Mouse (Mus musculus): Measurements from ENCODE around the gene Unc13c. TPM values are rescaled to one million over a fixed set of nuclear protein-coding genes. Genes with fewer than 3 reads are reported as not detected.

The Unc13c gene
- polyA plus RNA-seq, 1 experiment from 2014 or later: 0.30 TPM

DNA sequence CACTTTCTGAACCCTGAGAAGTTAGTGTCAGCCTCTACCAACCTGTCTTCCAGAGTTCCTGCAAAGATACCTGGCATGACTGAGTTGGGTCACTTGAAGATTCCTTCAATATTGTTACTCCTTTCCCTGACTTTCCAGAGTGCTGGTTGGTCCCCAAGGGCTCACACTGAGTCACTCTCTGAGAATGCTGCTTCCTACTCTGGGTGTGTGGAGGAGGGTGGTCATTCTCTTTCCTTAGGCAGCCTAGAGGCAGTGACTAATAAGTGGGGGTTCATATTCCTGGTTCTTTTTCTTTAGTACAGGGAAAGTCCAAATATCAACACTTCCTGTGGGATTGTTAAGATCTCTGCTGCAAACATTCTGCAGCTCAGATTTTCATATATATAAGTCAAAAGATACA is 16.4 kb downstream of the Unc13c start:
- H3K4me1 ChIP-seq (replicated peaks): no peaks in the 10 kb centered on the region
- H3K4me2 ChIP-seq: no peak overlapping the region
- H3K27me3 ChIP-seq: no peaks in the 10 kb centered on the region
- H3K27ac ChIP-seq: no peak overlapping the region
- H3K9me3 ChIP-seq: no peaks in the 10 kb centered on the region
- no peaks in the 10 kb centered on the region for H3K36me3 ChIP-seq
- ATAC-seq (ENCODE audit: insufficient number of reproducible peaks, insufficient read depth, low FRiP score, low TSS enrichment, low read depth): no peak
- H3K9ac ChIP-seq (replicated peaks): no peak overlapping the region
- no peak overlapping the region for H3K4me3 ChIP-seq (replicated peaks)

DNA sequence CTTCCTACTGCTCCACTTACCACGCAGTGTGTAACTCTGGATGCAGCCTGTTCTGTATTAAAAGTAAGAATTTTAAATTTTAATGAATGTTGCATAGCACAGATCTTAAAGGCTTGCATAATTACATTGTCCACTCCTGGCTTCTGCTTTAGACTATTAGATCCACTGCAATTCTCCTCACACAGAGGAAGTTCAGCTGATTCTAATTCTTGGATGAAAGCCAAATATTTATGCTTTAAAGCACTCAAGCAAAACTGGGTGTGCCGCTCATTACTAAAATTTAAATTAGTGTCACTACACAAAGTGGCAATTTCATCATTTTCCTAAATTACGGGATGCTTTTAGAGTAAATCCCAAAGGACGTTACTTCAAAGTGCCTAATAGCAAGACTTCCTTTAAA is 17.2 kb downstream of the Unc13c start:
- no peaks in the 10 kb centered on the region for H3K9me3 ChIP-seq
- no peaks in the 10 kb centered on the region for H3K36me3 ChIP-seq
- no peak for ATAC-seq (ENCODE audit: insufficient number of reproducible peaks, insufficient read depth, low FRiP score, low TSS enrichment, low read depth)
- H3K27ac ChIP-seq: no peak overlapping the region
- WGBS: 83% methylated on average over 4 of the region's 4 CpGs
- no peak overlapping the region for H3K9ac ChIP-seq (replicated peaks)
- H3K27me3 ChIP-seq: no peaks in the 10 kb centered on the region
- no peaks in the 10 kb centered on the region for H3K4me1 ChIP-seq (replicated peaks)
- no peak overlapping the region for H3K4me2 ChIP-seq
- no peak overlapping the region for H3K4me3 ChIP-seq (replicated peaks)

DNA sequence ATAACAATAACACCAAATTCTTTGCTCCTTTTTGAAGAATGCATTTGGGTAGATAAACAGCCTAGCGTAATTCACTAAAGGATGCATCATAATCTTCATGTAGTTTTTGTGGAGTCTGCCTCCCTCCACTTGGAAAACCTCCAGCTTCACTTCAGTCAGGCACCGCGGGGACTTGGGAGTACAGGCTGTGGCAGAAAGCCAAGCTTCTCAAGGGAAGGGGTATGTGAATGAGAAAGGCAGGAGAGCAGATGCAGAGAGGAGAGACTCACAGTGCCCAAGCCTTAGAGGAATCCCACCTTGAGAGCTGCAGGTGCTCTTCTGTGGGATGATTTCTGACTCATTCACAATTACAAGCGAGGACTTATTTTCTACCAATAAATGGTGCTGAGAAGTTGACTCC is 33.9 kb downstream of the Unc13c start:
- H3K27ac ChIP-seq: no peak overlapping the region
- WGBS: 85% methylated on average over 4 of the region's 4 CpGs
- H3K4me2 ChIP-seq: no peak overlapping the region
- H3K36me3 ChIP-seq: no peaks in the 10 kb centered on the region
- H3K4me1 ChIP-seq (replicated peaks): no peaks in the 10 kb centered on the region
- H3K9me3 ChIP-seq: no peaks in the 10 kb centered on the region
- H3K9ac ChIP-seq (replicated peaks): no peak overlapping the region
- ATAC-seq (ENCODE audit: insufficient number of reproducible peaks, insufficient read depth, low FRiP score, low TSS enrichment, low read depth): no peak
- no peak overlapping the region for H3K4me3 ChIP-seq (replicated peaks)
- H3K27me3 ChIP-seq: no peaks in the 10 kb centered on the region

DNA sequence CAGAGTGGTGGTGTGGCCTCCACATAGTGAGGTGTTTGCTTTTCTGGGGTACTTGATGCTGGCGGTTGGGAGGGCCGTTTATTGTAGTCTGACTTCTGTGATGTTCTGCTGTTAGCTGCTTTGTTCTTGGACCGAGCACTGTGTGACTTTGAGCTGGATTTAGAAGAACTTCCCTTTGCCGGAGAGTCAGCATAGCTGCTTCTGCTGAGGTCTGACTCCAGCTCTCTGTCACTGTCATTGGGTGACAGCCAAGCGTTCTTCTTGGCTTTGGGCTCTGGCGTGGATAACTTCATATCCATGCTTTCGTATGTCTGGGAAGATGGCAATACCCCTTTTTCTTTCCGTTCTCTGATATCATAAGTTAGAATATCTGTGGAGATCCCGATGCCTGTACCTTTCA is 36.8 kb downstream of the Unc13c start:
- Histone ChIP-seq H3K27ac (no peak overlapping the region), H3K4me3 (replicated peaks) (no peak overlapping the region), H3K9ac (replicated peaks) (no peak overlapping the region), H3K4me1 (replicated peaks) (no peaks in the 10 kb centered on the region), H3K9me3 (no peaks in the 10 kb centered on the region), H3K36me3 (no peaks in the 10 kb centered on the region), H3K4me2 (no peak overlapping the region), H3K27me3 (no peaks in the 10 kb centered on the region)
- WGBS: 94% methylated on average over 9 of the region's 9 CpGs
- no peak for ATAC-seq (ENCODE audit: insufficient number of reproducible peaks, insufficient read depth, low FRiP score, low TSS enrichment, low read depth)

DNA sequence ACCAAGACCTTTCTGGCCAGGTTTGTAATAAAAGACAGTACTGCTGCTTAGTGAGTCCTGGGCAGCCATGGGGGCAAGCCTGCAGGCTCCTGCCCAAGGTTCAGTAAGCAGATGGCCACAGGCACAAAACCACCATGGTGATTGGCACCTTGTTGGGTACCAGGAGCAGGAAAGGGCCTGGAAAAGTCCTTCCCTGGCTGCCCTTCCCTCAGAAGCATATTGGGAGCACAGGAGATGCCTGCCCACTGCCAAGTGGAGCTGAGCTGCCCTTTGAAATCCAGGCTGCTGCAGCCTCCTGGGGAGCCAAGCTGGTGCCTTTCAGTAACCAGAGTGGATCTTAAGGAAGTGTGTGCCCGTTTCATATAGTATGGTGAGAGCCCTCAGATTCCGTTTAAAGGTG is 41.5 kb downstream of the Unc13c start:
- H3K4me1 ChIP-seq (replicated peaks): no peaks in the 10 kb centered on the region
- H3K27ac ChIP-seq: no peak overlapping the region
- no peaks in the 10 kb centered on the region for H3K27me3 ChIP-seq
- no peaks in the 10 kb centered on the region for H3K9me3 ChIP-seq
- H3K9ac ChIP-seq (replicated peaks): no peak overlapping the region
- WGBS: 70% methylated on average over 2 of the region's 2 CpGs
- no peak for ATAC-seq (ENCODE audit: insufficient number of reproducible peaks, insufficient read depth, low FRiP score, low TSS enrichment, low read depth)
- no peak overlapping the region for H3K4me3 ChIP-seq (replicated peaks)
- H3K4me2 ChIP-seq: no peak overlapping the region
- no peaks in the 10 kb centered on the region for H3K36me3 ChIP-seq

DNA sequence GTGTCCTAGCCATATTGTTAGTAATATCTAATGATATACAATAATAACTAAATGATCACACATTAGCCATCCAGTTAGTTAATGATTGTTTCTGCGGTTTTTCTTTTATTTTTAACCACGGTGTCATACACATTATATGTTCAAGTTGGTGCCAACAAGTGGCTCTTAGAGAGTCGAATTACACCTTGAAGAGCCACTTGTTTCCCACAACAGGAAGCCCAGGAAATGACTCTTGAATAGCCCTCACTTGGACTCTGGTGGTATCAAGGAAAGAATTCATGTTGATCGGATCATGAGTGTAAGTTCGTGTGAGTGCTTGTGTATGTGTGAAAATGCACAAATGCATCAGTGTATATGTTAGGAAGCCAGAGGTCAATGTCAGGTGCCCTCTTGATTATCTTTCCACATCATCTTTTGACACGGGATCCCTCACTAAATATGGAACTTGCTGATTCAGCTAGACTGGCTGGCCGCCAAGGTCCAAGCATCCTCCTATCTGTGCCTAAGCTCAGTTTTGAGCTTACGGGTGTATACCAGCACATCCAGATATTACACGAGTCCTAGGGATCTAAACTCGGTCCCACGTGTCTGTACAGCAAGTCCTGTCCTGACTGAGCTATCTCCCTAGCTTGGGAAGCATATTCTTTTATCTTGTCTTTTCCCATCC is 46.2 kb downstream of the Unc13c start:
- Histone ChIP-seq H3K36me3 (no peaks in the 10 kb centered on the region), H3K27me3 (no peaks in the 10 kb centered on the region), H3K9me3 (no peaks in the 10 kb centered on the region), H3K4me2 (no peak overlapping the region), H3K4me1 (replicated peaks) (no peaks in the 10 kb centered on the region), H3K4me3 (replicated peaks) (no peak overlapping the region), H3K9ac (replicated peaks) (no peak overlapping the region), H3K27ac (no peak overlapping the region)
- WGBS: 86% methylated on average over 11 of the region's 11 CpGs
- ATAC-seq (ENCODE audit: insufficient number of reproducible peaks, insufficient read depth, low FRiP score, low TSS enrichment, low read depth): no peak

DNA sequence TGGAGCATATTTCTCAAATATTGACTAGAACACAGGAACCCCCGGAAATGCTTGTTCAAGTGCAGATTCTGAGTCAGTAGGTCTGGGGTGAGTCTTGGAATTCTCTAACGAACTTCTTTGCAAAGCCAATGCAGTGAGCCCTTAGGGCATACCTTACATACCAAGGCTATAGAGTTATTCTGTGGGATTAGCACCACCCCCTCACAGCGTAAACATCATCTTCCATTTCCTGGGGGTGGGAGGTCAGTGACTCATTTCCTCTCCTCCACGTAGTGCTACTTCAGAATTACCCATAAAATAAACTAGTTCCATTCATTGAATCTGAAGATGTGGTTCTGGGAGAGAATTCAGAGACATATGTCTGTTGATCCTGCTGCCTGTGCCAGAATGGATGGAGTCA is 62.8 kb downstream of the Unc13c start:
- Histone ChIP-seq H3K36me3 (no peaks in the 10 kb centered on the region), H3K27ac (no peak overlapping the region), H3K9ac (replicated peaks) (no peak overlapping the region), H3K9me3 (0 out of 2 replicates have a peak, but pooled peaks cover 8% of the 10 kb centered on the region), H3K4me2 (no peak overlapping the region), H3K4me1 (replicated peaks) (no peaks in the 10 kb centered on the region), H3K27me3 (no peaks in the 10 kb centered on the region), H3K4me3 (replicated peaks) (no peak overlapping the region)
- WGBS: 51% methylated on average over 4 of the region's 4 CpGs
- ATAC-seq (ENCODE audit: insufficient number of reproducible peaks, insufficient read depth, low FRiP score, low TSS enrichment, low read depth): no peak

DNA sequence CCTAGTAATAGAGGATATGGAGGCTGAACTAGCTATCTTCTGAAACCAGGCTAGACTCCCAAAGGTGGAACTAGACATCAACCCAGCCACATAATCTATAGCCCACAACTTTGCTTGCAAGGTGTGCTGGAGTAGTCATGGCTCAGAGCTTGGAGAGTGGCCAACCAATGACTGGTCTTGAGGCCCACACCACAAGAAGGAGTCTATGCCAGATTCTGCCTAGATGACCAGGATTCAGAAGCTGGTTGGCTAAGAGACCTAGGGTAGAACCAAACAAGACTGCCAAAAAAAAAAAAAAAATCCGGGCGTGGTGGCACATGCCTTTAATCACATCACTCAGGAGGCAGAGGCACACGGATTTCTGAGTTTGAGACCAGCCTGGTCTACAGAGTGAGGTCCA is 70.2 kb downstream of the Unc13c start:
- Histone ChIP-seq H3K9ac (replicated peaks) (no peak overlapping the region), H3K4me1 (replicated peaks) (no peaks in the 10 kb centered on the region), H3K4me3 (replicated peaks) (no peak overlapping the region), H3K27me3 (no peaks in the 10 kb centered on the region), H3K4me2 (no peak overlapping the region), H3K9me3 (peaks cover 4% of the 10 kb centered on the region; the same call in 1 of the 2 replicates), H3K36me3 (no peaks in the 10 kb centered on the region), H3K27ac (no peak overlapping the region)
- ATAC-seq (ENCODE audit: insufficient number of reproducible peaks, insufficient read depth, low FRiP score, low TSS enrichment, low read depth): no peak
- WGBS: 73% methylated on average over 3 of the region's 3 CpGs

DNA sequence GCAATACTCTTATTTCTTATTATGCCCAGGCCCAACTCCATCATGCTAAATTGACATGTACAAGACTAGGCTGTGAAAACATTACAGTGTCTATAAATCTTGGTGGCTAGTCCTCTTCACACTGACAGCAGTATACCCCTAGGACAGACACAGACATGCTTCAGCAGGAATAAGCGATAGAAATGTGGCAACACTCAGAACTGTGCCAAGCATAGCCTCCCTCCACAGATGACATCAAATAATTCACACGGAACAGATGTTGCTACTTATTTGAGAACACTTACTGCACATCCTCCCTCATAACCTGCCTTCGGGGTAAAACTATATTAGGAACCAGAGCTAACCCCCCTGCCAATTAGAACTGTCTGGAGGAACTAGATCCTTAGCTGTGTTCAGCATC is 72.6 kb downstream of the Unc13c start:
- H3K27me3 ChIP-seq: no peaks in the 10 kb centered on the region
- H3K4me1 ChIP-seq (replicated peaks): no peaks in the 10 kb centered on the region
- ATAC-seq (ENCODE audit: insufficient number of reproducible peaks, insufficient read depth, low FRiP score, low TSS enrichment, low read depth): 0 out of 2 replicates have a peak, but pooled peaks have one; percentile 63
- no peak overlapping the region for H3K4me3 ChIP-seq (replicated peaks)
- H3K4me2 ChIP-seq: no peak overlapping the region
- H3K27ac ChIP-seq: no peak overlapping the region
- 69% methylated on average over 3 of the region's 3 CpGs for WGBS
- no peaks in the 10 kb centered on the region for H3K36me3 ChIP-seq
- H3K9ac ChIP-seq (replicated peaks): no peak overlapping the region
- H3K9me3 ChIP-seq: peaks cover 4% of the 10 kb centered on the region; the same call in 1 of the 2 replicates

DNA sequence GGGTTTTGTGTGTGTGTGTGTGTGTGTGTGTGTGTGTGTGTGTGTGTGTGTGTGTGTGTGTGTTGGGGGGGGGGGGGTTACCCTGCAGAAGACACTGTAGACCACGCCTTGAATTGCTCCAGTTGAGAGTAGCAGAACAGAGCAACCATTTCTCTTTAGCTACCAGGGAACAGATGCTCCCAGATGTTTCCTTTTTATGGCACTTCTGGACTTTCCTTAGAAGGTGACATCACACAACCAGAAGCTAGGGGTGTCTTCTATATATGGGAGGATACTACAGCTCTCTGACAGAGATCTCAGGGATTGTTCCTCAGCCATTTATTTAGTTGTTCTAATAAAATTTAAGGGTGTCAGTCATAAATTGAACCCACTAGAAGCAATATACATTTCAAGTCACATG is 85.2 kb downstream of the Unc13c start:
- Histone ChIP-seq H3K27me3 (no peaks in the 10 kb centered on the region), H3K4me1 (replicated peaks) (no peaks in the 10 kb centered on the region), H3K4me2 (no peak overlapping the region), H3K9me3 (no peaks in the 10 kb centered on the region), H3K9ac (replicated peaks) (no peak overlapping the region), H3K27ac (no peak overlapping the region), H3K36me3 (no peaks in the 10 kb centered on the region), H3K4me3 (replicated peaks) (no peak overlapping the region)
- no CpG with 5 or more reads among the region's 1 CpGs for WGBS
- ATAC-seq (ENCODE audit: insufficient number of reproducible peaks, insufficient read depth, low FRiP score, low TSS enrichment, low read depth): no peak

DNA sequence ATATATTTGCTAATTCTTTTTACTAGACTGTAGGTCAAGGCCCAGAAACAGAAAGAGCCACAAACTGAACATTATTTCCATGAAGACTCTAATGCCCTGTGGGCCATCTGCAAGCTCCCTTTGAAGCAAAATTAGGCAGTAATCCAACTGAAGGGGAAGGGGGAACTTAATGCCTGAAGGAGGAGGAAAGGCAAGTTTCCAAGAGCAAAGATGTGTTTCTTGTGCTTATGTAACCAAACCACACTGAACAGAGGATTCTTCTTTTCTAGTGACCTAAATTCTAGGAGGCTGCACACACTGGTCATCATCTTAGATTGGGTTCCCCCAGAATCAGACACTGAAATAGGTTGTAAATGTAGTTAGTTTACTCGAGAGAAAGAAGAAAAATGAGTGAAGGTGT is 85.6 kb downstream of the Unc13c start:
- H3K27me3 ChIP-seq: no peaks in the 10 kb centered on the region
- no peak for ATAC-seq (ENCODE audit: insufficient number of reproducible peaks, insufficient read depth, low FRiP score, low TSS enrichment, low read depth)
- WGBS: 78% methylated on average over 1 of the region's 1 CpGs
- H3K36me3 ChIP-seq: no peaks in the 10 kb centered on the region
- H3K4me2 ChIP-seq: no peak overlapping the region
- H3K4me3 ChIP-seq (replicated peaks): no peak overlapping the region
- no peaks in the 10 kb centered on the region for H3K4me1 ChIP-seq (replicated peaks)
- H3K9ac ChIP-seq (replicated peaks): no peak overlapping the region
- no peaks in the 10 kb centered on the region for H3K9me3 ChIP-seq
- no peak overlapping the region for H3K27ac ChIP-seq

DNA sequence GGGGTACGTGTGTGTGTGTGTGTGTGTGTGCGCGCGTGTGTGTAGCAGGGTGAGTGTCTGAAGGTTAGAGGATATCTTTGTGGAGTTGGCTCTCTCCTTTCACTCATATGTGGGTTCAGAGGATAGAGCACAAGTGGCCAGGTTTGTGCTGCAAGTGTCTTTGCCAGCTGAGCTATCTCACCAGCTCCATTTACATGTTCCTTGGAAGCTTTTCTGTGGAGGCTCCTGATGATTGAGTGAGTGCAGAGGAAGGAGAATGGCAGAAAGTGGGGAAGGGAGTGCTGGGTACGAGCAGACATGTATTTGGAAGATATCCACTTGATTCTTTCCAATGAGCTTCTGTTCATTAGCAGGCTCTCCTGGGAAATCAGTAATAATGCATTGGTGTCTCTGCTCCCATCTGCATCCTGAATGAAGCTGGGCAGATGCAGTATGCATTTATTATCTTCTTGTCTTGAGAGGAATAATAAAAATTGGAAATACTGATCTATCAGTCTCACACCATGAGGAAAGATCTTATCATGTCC is 86.3 kb downstream of the Unc13c start:
- ATAC-seq (ENCODE audit: insufficient number of reproducible peaks, insufficient read depth, low FRiP score, low TSS enrichment, low read depth): no peak
- H3K27ac ChIP-seq: no peak overlapping the region
- no peak overlapping the region for H3K4me3 ChIP-seq (replicated peaks)
- H3K9me3 ChIP-seq: no peaks in the 10 kb centered on the region
- no peaks in the 10 kb centered on the region for H3K36me3 ChIP-seq
- H3K4me2 ChIP-seq: no peak overlapping the region
- 86% methylated on average over 5 of the region's 5 CpGs for WGBS
- no peaks in the 10 kb centered on the region for H3K4me1 ChIP-seq (replicated peaks)
- H3K9ac ChIP-seq (replicated peaks): no peak overlapping the region
- H3K27me3 ChIP-seq: no peaks in the 10 kb centered on the region

Data from limb, embryonic 12.5 days (tissue).